Mouse (Mus musculus) lung, postnatal 0 days (tissue): ENCODE measurements around the gene Tmem150b. TPM values are rescaled to one million over a fixed set of nuclear protein-coding genes. Genes with fewer than 3 reads are reported as not detected.

Source experiments
- ATAC-seq: fragments of 200-750 bp; cut with Nextera tagmentation; 2 replicates; pipeline ENCODE4 v1.8.0; 2017; ENCODE audit warnings: moderate library complexity
- DNase-seq: peaks from one replicate; pipeline ENCODE4 v3.0.0-alpha.2; 2016; ENCODE audit warnings: low spot score
- H3K27ac ChIP-seq: fragments of 300-500 bp; sonication (generic); 2 replicates; pipeline ENCODE4 v1.5.1; 2014; ENCODE audit warnings: antibody characterized with exemption, mild to moderate bottlenecking, low read length, mixed read lengths
- H3K27me3 ChIP-seq: fragments of 300-500 bp; sonication (generic); replicated peaks from 2 replicates; pipeline ENCODE4 v1.6.1; 2014; ENCODE audit warnings: low read length, mixed read lengths; ENCODE audit not compliant: insufficient read depth
- H3K36me3 ChIP-seq: fragments of 300-500 bp; sonication (generic); 2 replicates; pipeline ENCODE4 v1.6.1; 2014; ENCODE audit warnings: low read length, mixed read lengths; ENCODE audit not compliant: insufficient read depth
- H3K4me1 ChIP-seq: fragments of 300-500 bp; sonication (generic); 2 replicates; pipeline ENCODE4 v1.6.1; 2014; ENCODE audit warnings: antibody characterized with exemption, low read depth, low read length, mixed read lengths; ENCODE audit not compliant: insufficient read depth
- H3K4me2 ChIP-seq: fragments of 300-500 bp; sonication (generic); replicated peaks from 2 replicates; pipeline ENCODE4 v1.6.1; 2014; ENCODE audit warnings: low read depth, mild to moderate bottlenecking, low read length, moderate library complexity, mixed read lengths
- H3K4me3 ChIP-seq: fragments of 300-500 bp; sonication (generic); 2 replicates; pipeline ENCODE4 v1.5.1; 2014; ENCODE audit warnings: low read depth, low read length
- H3K9ac ChIP-seq: fragments of 300-500 bp; sonication (generic); replicated peaks from 2 replicates; pipeline ENCODE4 v1.6.1; 2014; ENCODE audit warnings: low read depth, mild to moderate bottlenecking
- H3K9me3 ChIP-seq: fragments of 300-500 bp; sonication (generic); 2 replicates; pipeline ENCODE4 v1.6.1; 2016; ENCODE audit warnings: low read length, mixed read lengths
- CTCF ChIP-seq: IDR thresholded peaks from 2 replicates; pipeline ENCODE4 v1.5.1; 2016; ENCODE audit warnings: antibody characterized with exemption, mild to moderate bottlenecking
- EP300 ChIP-seq: IDR thresholded peaks from 2 replicates; pipeline ENCODE4 v1.6.1; 2016; ENCODE audit warnings: antibody characterized with exemption, mild to moderate bottlenecking, control low read depth
- whole genome bisulfite sequencing: fragments of 180-500 bp; shearing (Covaris S2); extraction: QIAGEN DNeasy Blood & Tissue Kit; methylation state at CpG from one replicate; pipeline ENCODE4 v1.1.7; 2014; 5-methylcytosine and 5-hydroxymethylcytosine counted together
- polyA plus RNA-seq: library from polyadenylated mRNA; unstranded; fragments of >200 nt; fragmentation: Nextera tagmentation; extraction: Ambion mirVana; gene quantifications from 2 replicates; pipeline ENCODE4 v1.2.1, GENCODE M21; 2015

Tmem150b gene
- polyA plus RNA-seq, 1 experiment from 2014 or later: 0.35 TPM

DNA sequence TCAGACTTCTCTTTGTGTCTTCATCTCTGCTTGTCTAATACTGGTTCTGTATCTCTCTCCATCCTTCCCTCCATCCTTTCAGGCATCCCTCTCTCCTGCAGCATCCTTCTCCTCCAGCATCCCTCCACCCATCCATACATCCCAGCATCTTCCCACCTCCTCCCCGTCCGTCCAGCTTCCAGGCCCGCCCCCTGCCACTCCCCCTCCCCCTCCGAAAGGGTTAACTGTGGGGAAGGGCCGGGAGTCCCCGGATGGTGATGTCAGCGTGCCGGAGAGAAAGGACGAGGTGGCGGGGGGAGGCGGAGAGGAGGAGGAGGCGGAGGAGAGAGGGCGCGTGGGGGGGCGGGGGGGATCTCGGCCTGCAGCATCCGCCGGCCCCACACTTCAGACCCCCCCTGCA lies 34.7 kb downstream of the Tmem150b start, which contains the start of gene Brsk1:
Gene Brsk1 (plus strand): TSS at position 218 of the 400 bp plus-strand sequence.
- Histone ChIP-seq H3K4me3 (peak within 1 kb of the TSS; percentile 57), H3K9me3 (no peaks in the 10 kb centered on the region), H3K4me2 (peak within 1 kb of the TSS; percentile 99), H3K36me3 (no peaks in the 10 kb centered on the region), H3K27ac (0 out of 2 replicates have a peak within 1 kb of the TSS, but pooled peaks have one; percentile 20), H3K4me1 (no peaks in the 10 kb centered on the region), H3K27me3 (no peaks in the 10 kb centered on the region), H3K9ac (peak within 1 kb of the TSS; percentile 55)
- TF ChIP-seq EP300: no peak
- no peak for TF ChIP-seq CTCF
- WGBS: 0% methylated on average over 5 of the region's 18 CpGs
- DNase-seq (peak; percentile 78), ATAC-seq (peak; percentile 74)

DNA sequence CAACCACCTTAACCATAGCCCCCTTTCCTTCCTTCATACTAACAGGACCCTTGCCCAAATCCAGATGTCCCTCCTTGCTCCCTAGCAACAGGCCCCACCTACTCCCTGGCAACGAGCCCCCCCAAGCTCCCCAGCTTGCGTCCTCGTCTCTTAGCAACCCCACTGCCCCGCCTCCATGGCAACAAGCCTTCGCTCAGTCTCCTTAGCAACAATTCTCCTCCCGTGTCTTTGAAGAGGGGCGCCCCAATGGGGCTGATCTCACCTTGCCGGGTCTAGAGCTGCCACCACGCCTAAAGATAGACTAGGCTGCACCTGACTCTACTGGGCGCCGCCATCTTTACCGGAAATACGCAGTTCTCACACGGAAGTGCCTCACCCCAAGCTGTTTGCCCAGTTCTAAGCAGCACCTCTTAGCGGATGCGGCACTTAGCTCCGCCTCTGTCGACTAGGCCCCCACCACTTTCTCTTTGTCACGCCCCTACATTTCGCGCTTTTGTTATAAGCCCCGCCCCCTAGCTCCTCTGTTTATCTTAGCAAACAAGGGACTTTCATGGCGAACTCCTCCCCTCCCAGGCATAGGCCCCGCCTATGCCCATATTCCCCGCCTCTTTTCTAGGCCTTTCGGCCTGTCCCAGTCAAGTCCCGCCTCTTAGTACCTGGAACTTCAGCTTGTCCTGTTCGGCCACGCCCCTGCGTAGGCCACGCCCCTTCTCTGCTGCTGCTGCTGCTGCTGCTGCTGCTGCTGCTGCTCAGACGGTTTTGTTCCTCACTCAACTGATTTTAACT lies 40.2 kb downstream of the Tmem150b start, which contains the start of gene Hspbp1:
Gene Hspbp1 (minus strand): TSS at position 437 of the 786 bp plus-strand sequence.
- DNase-seq (peak; percentile 100), ATAC-seq (peak; percentile 99)
- peak within 1 kb of the TSS; percentile 77 for H3K27ac ChIP-seq
- H3K4me2 ChIP-seq: peak within 1 kb of the TSS; percentile 84
- H3K27me3 ChIP-seq: no peaks in the 10 kb centered on the region
- H3K9ac ChIP-seq: no peak within 1 kb of the TSS; the same call in 1 of the 2 replicates
- H3K4me1 ChIP-seq: peaks cover 6% of the 10 kb centered on the region; the same call in 1 of the 2 replicates
- peak within 1 kb of the TSS; percentile 72 for H3K4me3 ChIP-seq
- under 1% methylated on average over 32 of the region's 32 CpGs for WGBS
- TF ChIP-seq CTCF (0 out of 2 replicates have a peak, but pooled peaks have one; percentile 24), EP300 (no peak; the same call in none of the 2 replicates)
- H3K36me3 ChIP-seq: no peaks in the 10 kb centered on the region
- H3K9me3 ChIP-seq: no peaks in the 10 kb centered on the region

DNA sequence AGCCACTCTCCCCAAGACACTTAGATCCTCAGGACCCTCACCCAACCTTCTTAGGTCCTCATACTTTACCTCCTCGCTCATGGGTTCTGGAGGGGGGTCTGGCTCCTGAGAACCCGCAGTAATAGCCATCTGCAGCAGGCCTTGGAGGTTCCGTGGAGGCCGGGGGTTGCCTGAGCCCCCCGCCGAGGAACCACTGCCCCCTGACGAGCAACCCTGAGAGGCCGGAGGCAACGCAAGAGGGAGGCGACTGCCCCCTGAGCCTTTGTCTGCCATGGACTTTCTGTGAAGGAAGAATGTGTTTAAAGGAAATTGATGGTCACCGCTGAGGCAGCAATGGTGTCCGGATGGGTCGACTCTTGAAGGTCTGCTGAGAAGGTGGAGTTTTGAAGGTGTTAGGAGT lies 40.8 kb downstream of the Tmem150b start:
- no peaks in the 10 kb centered on the region for H3K27me3 ChIP-seq
- no peaks in the 10 kb centered on the region for H3K36me3 ChIP-seq
- TF ChIP-seq CTCF (no peak), EP300 (no peak)
- DNase-seq (no peak), ATAC-seq (no peak)
- peak overlapping the region; percentile 84 for H3K4me2 ChIP-seq
- H3K4me3 ChIP-seq: peak overlapping the region; percentile 72
- no peaks in the 10 kb centered on the region for H3K9me3 ChIP-seq
- under 1% methylated on average over 13 of the region's 13 CpGs for WGBS
- no peak overlapping the region for H3K9ac ChIP-seq
- peaks cover 6% of the 10 kb centered on the region; the same call in 1 of the 2 replicates for H3K4me1 ChIP-seq
- no peak overlapping the region for H3K27ac ChIP-seq

DNA sequence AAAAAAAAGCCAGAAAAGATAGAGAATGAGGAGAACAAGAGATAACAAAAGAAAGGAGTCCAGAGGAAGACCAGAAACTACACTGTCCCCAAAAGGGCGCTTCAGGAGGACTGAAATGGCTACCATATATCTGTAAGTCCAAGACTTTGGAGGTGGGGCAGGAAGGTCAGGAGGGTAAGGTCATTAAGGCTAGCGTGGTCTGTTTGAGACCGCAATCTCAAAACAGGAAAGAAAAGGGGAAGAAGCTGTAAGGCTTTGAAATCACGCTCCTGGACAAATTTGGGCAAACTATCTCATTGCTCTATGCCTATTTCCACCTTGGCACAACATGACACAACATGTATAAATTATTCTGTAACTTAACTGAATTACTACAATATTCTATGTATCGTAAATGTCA lies 41.7 kb downstream of the Tmem150b start:
- no peak overlapping the region for H3K27ac ChIP-seq
- no peak overlapping the region for H3K4me2 ChIP-seq
- 81% methylated on average over 5 of the region's 5 CpGs for WGBS
- no peak for ATAC-seq
- H3K36me3 ChIP-seq: no peaks in the 10 kb centered on the region
- H3K4me3 ChIP-seq: no peak overlapping the region
- no peaks in the 10 kb centered on the region for H3K27me3 ChIP-seq
- TF ChIP-seq CTCF: no peak
- no peak for TF ChIP-seq EP300
- DNase-seq: no peak
- peaks cover 6% of the 10 kb centered on the region; the same call in 1 of the 2 replicates for H3K4me1 ChIP-seq
- no peaks in the 10 kb centered on the region for H3K9me3 ChIP-seq
- H3K9ac ChIP-seq: no peak overlapping the region

DNA sequence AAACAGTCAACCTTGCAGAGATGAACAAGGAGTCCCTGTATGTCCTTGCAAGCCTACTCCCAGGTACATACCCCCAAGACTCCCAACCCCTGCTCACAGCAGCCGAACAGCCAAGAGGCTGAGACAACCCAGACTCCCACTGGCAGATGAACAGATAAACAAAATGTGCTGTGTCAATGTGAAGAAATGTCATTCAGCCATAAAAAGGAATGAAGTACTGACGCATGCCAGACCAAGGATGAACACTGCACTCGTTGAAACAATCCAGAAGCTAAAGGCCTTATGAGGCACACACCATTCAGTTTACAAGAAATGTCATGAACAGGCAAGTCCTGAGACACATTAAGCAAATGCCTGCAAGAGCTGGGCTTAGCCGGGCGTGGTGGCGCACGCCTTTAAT lies 49.8 kb downstream of the Tmem150b start:
- no peaks in the 10 kb centered on the region for H3K9me3 ChIP-seq
- DNase-seq (no peak), ATAC-seq (no peak)
- WGBS: 91% methylated on average over 7 of the region's 7 CpGs
- TF ChIP-seq CTCF (no peak), EP300 (no peak)
- no peaks in the 10 kb centered on the region for H3K4me1 ChIP-seq
- no peaks in the 10 kb centered on the region for H3K27me3 ChIP-seq
- no peak overlapping the region for H3K9ac ChIP-seq
- H3K27ac ChIP-seq: no peak overlapping the region
- H3K4me3 ChIP-seq: no peak overlapping the region
- no peak overlapping the region for H3K4me2 ChIP-seq
- peaks cover 6% of the 10 kb centered on the region; the same call in 1 of the 2 replicates for H3K36me3 ChIP-seq

DNA sequence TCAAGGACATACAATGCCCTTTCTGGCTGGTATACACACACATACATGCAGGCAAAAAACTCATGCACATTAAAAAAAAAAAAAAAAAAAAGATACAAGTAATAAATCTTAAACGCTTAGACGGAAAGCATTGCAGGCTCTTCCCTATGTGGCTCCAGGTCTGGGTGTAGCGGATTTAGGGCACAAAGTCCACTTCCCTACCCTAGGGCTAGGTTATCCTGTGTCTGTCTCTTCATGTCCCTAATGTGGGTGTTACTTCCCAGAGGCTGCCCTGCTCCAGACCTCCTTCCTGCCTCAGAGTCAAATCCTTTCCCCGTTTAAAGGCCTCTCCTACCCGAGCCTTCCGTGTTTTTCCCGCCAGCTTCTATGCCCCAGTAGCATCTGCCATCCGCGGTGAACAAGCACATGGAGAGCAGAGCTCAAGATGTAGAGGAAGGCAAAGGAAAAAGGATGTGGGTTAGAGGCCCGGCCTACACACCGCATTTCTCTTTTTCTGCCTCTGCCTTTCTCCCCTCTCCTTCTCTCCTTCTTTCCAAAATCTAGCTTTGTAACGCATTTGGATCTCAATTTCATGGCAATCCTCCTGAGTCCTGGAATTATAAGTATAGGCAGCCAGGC lies 50.8 kb downstream of the Tmem150b start:
- WGBS: 88% methylated on average over 12 of the region's 12 CpGs
- no peaks in the 10 kb centered on the region for H3K9me3 ChIP-seq
- DNase-seq (no peak), ATAC-seq (no peak)
- H3K9ac ChIP-seq: no peak overlapping the region
- no peak for TF ChIP-seq CTCF
- TF ChIP-seq EP300: no peak
- no peaks in the 10 kb centered on the region for H3K4me1 ChIP-seq
- no peak overlapping the region for H3K4me3 ChIP-seq
- no peak overlapping the region for H3K4me2 ChIP-seq
- no peak overlapping the region for H3K27ac ChIP-seq
- H3K27me3 ChIP-seq: no peaks in the 10 kb centered on the region
- peaks cover 6% of the 10 kb centered on the region; the same call in 1 of the 2 replicates for H3K36me3 ChIP-seq
